Mouse (Mus musculus) heart, adult 2 months (tissue): Measurements from ENCODE around the gene Tmem251. TPM values are rescaled to one million over a fixed set of nuclear protein-coding genes. Genes with fewer than 3 reads are reported as not detected.

Experiments used
- DNase-seq, 2 experiments: peaks; one replicate each; pipeline ENCODE4 v3.0.0; 2021
- H3K27ac ChIP-seq: fragments of 200-600 bp; 2 replicates; pipeline ENCODE4 v1.8.1; 2022
- H3K27me3 ChIP-seq: fragments of 200-500 bp; 2 replicates; pipeline ENCODE4 v1.6.1; 2012; ENCODE audit warnings: mild to moderate bottlenecking, low read length, inconsistent platforms, mixed read lengths; ENCODE audit not compliant: control insufficient read depth, insufficient read depth
- H3K36me3 ChIP-seq: fragments of 200-500 bp; 2 replicates; pipeline ENCODE4 v1.6.1; 2012; ENCODE audit warnings: low read length, inconsistent platforms; ENCODE audit not compliant: control insufficient read depth, insufficient read depth
- H3K4me1 ChIP-seq: fragments of 200-500 bp; 2 replicates; pipeline ENCODE4 v1.6.1; 2011; ENCODE audit warnings: low read length; ENCODE audit not compliant: control insufficient read depth, insufficient read depth
- H3K4me3 ChIP-seq: fragments of 200-600 bp; 2 replicates; pipeline ENCODE4 v1.8.1; 2022
- H3K79me2 ChIP-seq: fragments of 200-500 bp; replicated peaks from 2 replicates; pipeline ENCODE4 v1.6.1; 2012; ENCODE audit warnings: mild to moderate bottlenecking, inconsistent platforms, low read length, moderate library complexity, mixed read lengths; ENCODE audit not compliant: control insufficient read depth, insufficient read depth
- H3K9ac ChIP-seq: fragments of 200-500 bp; 2 replicates; pipeline ENCODE4 v1.6.1; 2012; ENCODE audit warnings: low read depth, mild to moderate bottlenecking, control low read depth, inconsistent platforms, low read length, mixed read lengths
- CTCF ChIP-seq: fragments of 200-600 bp; IDR thresholded peaks from 2 replicates; pipeline ENCODE4 v1.8.1; 2022; ENCODE audit warnings: antibody characterized with exemption, mild to moderate bottlenecking, moderate library complexity
- EP300 ChIP-seq: fragments of 200-500 bp; IDR thresholded peaks from 2 replicates; pipeline ENCODE4 v1.6.1; 2011; ENCODE audit warnings: low read depth, low read length, control low read depth; ENCODE audit not compliant: insufficient read depth
- POLR2A ChIP-seq: fragments of 200-500 bp; IDR thresholded peaks from 2 replicates; pipeline ENCODE4 v1.6.1; 2011; ENCODE audit warnings: mild to moderate bottlenecking, low read depth, low read length, control low read depth; ENCODE audit not compliant: insufficient read depth
- WGBS: fragments of 180-500 bp; shearing (Covaris S2); methylation state at CpG from one replicate; pipeline ENCODE4 v1.1.7; 2018; 5-methylcytosine and 5-hydroxymethylcytosine counted together
- intact Hi-C: fragments of 180-260 bp; cut with DNase I; formaldehyde crosslinking; loops from one replicate; pipeline ENCODE4 v1.15.1; 2025
- long read RNA-seq: library from polyadenylated mRNA; stranded (forward); transcript quantifications from one replicate; pipeline ENCODE4 v2.0.0, GENCODE M21; 2021
- polyA plus RNA-seq: library from polyadenylated mRNA; depleted of rRNA; stranded (reverse); fragments of >200 nt; gene quantifications from 2 replicates; pipeline ENCODE4 v1.2.3, GENCODE M21; 2012; rRNA removed
- total RNA-seq, 2 experiments: library from RNA; stranded (reverse); gene quantifications; 2 replicates each; pipeline ENCODE4 v1.2.3; 2021

The Tmem251 gene
- 1 to 10 TPM; 4.5 to 4.6 TPM for total RNA-seq
- 1.8 and 4.0 TPM in 2 replicates for polyA plus RNA-seq
- long read RNA-seq, transcript Tmem251-201 (2 exons, 3,367 nt), result major isoform, 9 of 16 reads
- long read RNA-seq, partial matches to known transcripts, result 0 of 16 reads
- long read RNA-seq, other reads (novel, unspliced or antisense), result 7 of 16 reads

DNA sequence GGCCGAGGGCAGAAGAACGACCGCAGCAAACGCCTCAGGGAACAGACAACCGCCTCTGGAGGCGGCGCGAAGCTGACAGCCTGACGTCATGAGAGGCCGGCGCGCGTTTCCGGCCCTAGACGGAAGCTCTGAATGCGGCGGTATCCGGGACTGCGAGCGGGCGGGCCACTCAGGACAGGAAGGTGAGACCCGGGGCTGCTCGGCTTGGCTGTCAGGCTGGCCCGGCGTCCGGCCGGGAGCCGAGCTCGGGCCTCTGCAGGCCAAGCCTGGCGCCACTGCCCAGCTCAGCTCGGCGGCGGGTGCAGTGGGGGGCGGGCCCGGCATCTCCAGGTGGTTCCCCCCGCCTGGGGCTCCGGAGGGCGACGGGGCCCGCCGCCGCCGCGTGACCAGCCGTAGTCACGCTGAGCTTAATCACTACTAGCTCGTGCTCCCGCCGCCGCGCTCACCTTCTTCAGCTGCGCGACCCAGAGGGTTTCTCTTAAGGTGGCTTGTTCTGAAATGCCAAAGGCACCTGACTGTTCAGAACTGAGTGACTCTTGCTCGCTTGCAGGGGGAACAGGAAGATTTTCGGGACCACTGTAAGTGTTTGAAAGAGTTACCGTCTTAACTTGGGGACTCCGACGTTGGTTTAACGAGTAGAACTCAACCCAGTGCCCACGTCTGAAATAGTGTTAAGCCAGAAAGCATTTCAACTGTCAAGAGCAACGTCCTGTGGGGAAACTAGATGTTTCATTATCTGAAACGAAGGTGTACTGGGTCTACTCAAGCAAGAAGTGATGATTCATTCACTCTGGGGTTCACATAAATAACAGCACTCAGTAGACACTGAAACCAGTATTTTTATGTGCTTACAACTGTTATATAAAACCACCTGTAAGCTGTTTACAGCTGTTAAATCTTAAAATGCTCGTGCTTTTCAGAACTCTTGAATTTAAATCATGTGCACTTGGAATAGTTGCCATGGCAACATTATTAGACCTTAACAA is at the start of gene Tmem251, which contains the start of gene Moap1:
Tmem251 (plus strand) TSS at position 174 of the 986 bp plus-strand sequence.
Moap1 (minus strand) TSS at position 73 of the 986 bp plus-strand sequence.
- peak; percentile 78 for TF ChIP-seq POLR2A
- TF ChIP-seq EP300, result no peak
- peak; percentile 49 for TF ChIP-seq CTCF
- no peaks in the 10 kb centered on the region for H3K27me3 ChIP-seq
- DNase-seq, result peak; percentile 92 to 94

DNA sequence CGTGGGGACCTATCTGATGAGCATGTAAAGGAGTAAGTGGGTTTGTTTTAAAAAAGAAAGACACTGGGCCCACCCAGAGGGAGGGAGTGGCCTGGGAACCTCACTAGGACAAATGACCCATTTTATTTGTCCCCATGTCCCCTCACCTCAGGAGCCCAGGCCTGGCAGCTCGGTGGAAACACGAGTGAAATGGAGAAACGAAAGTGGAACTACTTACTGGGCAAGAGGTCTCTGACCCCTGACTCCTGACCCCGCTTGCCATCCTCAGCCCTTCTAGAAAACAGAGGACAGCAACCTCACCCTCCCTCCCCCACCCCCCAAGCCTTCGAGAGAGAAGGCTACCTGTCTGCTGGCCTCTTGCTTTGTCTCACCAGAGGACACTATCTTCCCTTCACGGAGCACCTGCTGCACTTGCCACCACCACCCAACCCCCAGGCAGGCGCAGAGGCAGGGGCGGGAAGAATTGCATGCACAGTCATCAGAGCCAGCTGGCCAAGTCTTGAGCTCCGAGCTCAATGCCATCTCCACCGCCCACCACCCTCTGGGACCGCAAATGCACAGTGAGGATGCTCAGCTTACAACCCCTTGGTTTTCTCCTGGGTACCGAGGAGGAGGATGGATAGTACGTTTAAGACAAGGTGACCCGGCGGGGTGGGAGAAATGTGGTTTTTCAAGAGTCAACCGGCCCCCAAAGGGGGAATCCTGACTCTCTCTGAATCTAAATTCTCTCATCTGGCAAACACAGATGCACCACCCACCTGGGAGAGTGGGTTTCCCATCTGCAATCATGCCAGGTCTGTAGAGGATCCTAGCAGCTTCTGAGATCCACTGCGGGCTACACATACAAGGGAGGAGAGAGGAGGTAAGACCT is 48.0 kb upstream of the Tmem251 start:
- Histone ChIP-seq H3K9ac (no peak overlapping the region), H3K27me3 (no peaks in the 10 kb centered on the region), H3K36me3 (no peaks in the 10 kb centered on the region), H3K79me2 (no peaks in the 10 kb centered on the region), H3K27ac (no peak overlapping the region), H3K4me3 (no peak overlapping the region), H3K4me1 (no peaks in the 10 kb centered on the region; the same call in 1 of the 2 replicates)
- no peak for DNase-seq
- no peak for TF ChIP-seq CTCF
- TF ChIP-seq EP300, result no peak
- no peak for TF ChIP-seq POLR2A
- intact Hi-C loops, result no loop called here
- WGBS, result 81% methylated on average over 18 of the region's 18 CpGs

More for the DNA sequence above, at the start of gene Tmem251, which contains the start of gene Moap1:
- Histone ChIP-seq H3K4me1 (peaks cover 4% of the 10 kb centered on the region), H3K9ac (peak within 1 kb of the TSS; percentile 96), H3K36me3 (peaks cover 11% of the 10 kb centered on the region), H3K4me3 (peak within 1 kb of the TSS; percentile 89), H3K27ac (peak within 1 kb of the TSS; percentile 89), H3K79me2 (no peaks in the 10 kb centered on the region; the same call in 1 of the 2 replicates)
- intact Hi-C loops, result loop anchor here (1.0 to 5.0 kb wide), 3 partner anchors 13 to 133 kb away; partner anchors contain the start of genes Btbd7, Gm28051, Gon7 and Ubr7
- under 1% methylated on average over 62 of the region's 63 CpGs for WGBS

DNA sequence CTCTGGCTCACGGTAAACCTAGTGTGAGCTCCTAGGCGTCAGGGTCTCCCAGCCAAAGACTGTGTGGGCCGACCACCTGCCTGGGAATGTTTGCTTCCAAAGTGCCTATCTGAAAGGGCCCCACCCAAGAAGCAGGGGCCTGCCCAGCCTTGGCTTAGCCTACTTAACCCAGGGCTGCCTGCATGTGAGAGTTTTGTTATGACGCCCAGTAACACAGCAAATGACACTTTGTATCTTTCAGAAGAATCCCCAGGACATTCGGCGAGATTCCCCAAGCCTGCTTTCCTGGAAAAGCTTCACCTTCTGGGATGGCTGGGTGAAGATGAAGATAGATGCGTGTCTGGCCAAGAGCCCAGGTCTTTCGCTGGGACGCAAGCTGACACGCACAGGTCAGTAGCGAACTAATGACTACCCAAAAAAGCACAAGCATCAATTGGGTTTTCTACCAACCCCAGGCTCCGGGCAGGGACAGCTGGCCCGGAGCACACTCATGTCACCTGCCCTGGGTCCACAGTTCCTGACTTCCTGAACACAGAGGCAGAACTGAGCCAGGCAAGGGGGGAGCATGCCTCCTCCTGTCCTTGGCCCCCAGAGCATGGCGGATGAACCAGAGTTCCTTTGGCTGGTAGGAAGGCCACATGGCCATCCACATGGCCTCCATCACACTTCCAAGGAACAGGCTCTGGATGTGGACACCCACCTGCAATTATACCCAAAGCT is 46.8 kb upstream of the Tmem251 start:
- H3K9ac ChIP-seq, result no peak overlapping the region
- WGBS, result 80% methylated on average over 14 of the region's 14 CpGs

DNA sequence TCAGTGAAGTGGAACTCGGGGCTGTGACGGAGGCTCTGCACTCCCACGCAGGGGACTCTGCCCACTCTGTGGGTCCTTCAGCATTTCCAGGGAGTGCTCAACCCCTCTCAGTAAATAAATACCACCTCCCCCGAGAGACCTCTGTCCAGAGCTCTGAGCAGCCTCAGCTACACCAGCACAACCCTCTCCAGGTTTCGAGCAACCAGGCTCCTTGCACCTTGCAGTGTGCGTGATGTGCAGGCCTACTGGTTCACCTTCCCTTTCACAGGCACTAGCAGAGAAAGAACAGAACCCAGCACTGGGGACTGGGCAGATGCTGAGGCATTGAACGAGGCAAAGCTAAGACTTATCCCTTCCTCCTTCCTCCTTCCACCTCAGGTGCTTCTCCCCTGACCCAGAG is 46.2 kb upstream of the Tmem251 start:
- no peaks in the 10 kb centered on the region for H3K36me3 ChIP-seq
- no peaks in the 10 kb centered on the region for H3K79me2 ChIP-seq
- 82% methylated on average over 7 of the region's 7 CpGs for WGBS
- DNase-seq, result no peak
- H3K9ac ChIP-seq, result no peak overlapping the region
- intact Hi-C loops, result no loop called here
- no peak overlapping the region for H3K27ac ChIP-seq
- no peaks in the 10 kb centered on the region; the same call in 1 of the 2 replicates for H3K4me1 ChIP-seq
- H3K4me3 ChIP-seq, result no peak overlapping the region
- H3K27me3 ChIP-seq, result no peaks in the 10 kb centered on the region
- no peak for TF ChIP-seq CTCF
- no peak for TF ChIP-seq EP300
- TF ChIP-seq POLR2A, result no peak

More for the DNA sequence above, 46.8 kb upstream of the Tmem251 start:
- Histone ChIP-seq H3K4me1 (no peaks in the 10 kb centered on the region; the same call in 1 of the 2 replicates), H3K4me3 (no peak overlapping the region), H3K27ac (no peak overlapping the region), H3K36me3 (no peaks in the 10 kb centered on the region), H3K27me3 (no peaks in the 10 kb centered on the region), H3K79me2 (no peaks in the 10 kb centered on the region)
- no peak for DNase-seq
- intact Hi-C loops, result no loop called here
- TF ChIP-seq POLR2A (no peak), CTCF (no peak), EP300 (no peak)
